25 mouse cellular contexts compared by ENCODE assay signal in the genomic region with DNA sequence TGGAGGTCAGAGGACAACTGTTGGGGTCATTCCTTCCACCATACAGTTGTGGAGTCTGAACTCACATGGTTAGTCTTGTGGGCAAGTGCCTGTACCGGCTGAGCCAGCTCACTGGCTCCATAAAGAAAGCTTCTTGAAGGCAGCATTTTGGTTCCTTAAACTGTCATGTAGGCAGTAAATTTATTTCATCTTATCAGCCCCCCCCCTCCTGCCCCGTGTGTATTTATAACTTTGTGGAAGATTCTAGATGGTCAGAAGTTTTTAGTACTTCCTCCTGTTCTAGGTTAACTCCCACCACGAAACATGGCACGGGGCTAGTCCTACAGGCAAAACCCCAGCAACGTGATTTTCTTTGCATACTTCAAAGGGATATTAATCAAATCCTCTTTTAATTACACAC.
"Had no signal": no experiment of that assay in that cellular context is flagged by ENCODE, and none has a peak within 500 bp of the region (broad histone marks: within the 10 kb centered on the region; RNA-seq: fewer than 3 reads in every experiment).

No protein-coding gene starts in this region.

- H3K9me3 ChIP-seq: heart, embryonic 13.5 days; heart, embryonic 15.5 days; hindbrain, embryonic 13.5 days; hindbrain, embryonic 15.5 days; kidney, embryonic 15.5 days; limb, embryonic 10.5 days; liver, embryonic 13.5 days had no signal

- DNase-seq: gastrocnemius, postnatal 14 days; gastrocnemius, postnatal 36 days; heart, adult 11 months; heart, adult 2 months; heart, postnatal 14 days; heart, postnatal 36 days; kidney, adult 11 months; kidney, adult 2 months; kidney, adult 9 months; kidney, postnatal 14 days; kidney, postnatal 4 days; layer of hippocampus, postnatal 36 days; liver; liver, embryonic 13.5 days had no signal

- H3K27ac ChIP-seq: heart, adult 2 months; heart, embryonic 13.5 days; heart, embryonic 15.5 days; hindbrain, embryonic 13.5 days; hindbrain, embryonic 15.5 days; hindbrain, postnatal 0 days; kidney, embryonic 15.5 days; kidney, postnatal 0 days; layer of hippocampus, adult 2 months; limb, embryonic 10.5 days; limb, embryonic 12.5 days; liver, embryonic 13.5 days had no signal

- H3K9ac ChIP-seq: heart, embryonic 13.5 days; heart, embryonic 15.5 days; hindbrain, embryonic 13.5 days; hindbrain, embryonic 15.5 days; kidney, embryonic 15.5 days; limb, embryonic 12.5 days; liver, embryonic 13.5 days had no signal

- H3K4me1 ChIP-seq: heart, embryonic 13.5 days; heart, embryonic 15.5 days; hindbrain, embryonic 13.5 days; hindbrain, embryonic 15.5 days; kidney, embryonic 15.5 days; limb, embryonic 10.5 days had no signal

- H3K36me3 ChIP-seq: heart, embryonic 13.5 days; heart, embryonic 15.5 days; hindbrain, embryonic 13.5 days; hindbrain, embryonic 15.5 days; kidney, embryonic 15.5 days; limb, embryonic 10.5 days; limb, embryonic 12.5 days; liver, embryonic 13.5 days had no signal

- H3K27me3 ChIP-seq: heart, embryonic 13.5 days; heart, embryonic 15.5 days; hindbrain, embryonic 13.5 days; hindbrain, embryonic 15.5 days; kidney, embryonic 15.5 days; limb, embryonic 12.5 days; liver, embryonic 13.5 days had no signal

- H3K4me3 ChIP-seq: heart, adult 2 months; heart, embryonic 13.5 days; heart, embryonic 15.5 days; hindbrain, embryonic 13.5 days; hindbrain, embryonic 15.5 days; kidney, embryonic 15.5 days; layer of hippocampus, adult 2 months; limb, embryonic 10.5 days; limb, embryonic 12.5 days; liver, embryonic 13.5 days had no signal

- ATAC-seq: hindbrain, postnatal 0 days; intestine, embryonic 16.5 days had no signal
